Mouse (Mus musculus): ENCODE results near the gene Uxt. TPM values are rescaled to one million over a fixed set of nuclear protein-coding genes. Genes with fewer than 3 reads are reported as not detected.
A peak's percentile ranks its signal among the peaks of the same experiment; 100 is the strongest.

Uxt gene
- polyA plus RNA-seq (2015; fragmentation: Nextera tagmentation; extraction: Ambion mirVana), result 32.0 and 33.0 TPM in 2 replicates

DNA sequence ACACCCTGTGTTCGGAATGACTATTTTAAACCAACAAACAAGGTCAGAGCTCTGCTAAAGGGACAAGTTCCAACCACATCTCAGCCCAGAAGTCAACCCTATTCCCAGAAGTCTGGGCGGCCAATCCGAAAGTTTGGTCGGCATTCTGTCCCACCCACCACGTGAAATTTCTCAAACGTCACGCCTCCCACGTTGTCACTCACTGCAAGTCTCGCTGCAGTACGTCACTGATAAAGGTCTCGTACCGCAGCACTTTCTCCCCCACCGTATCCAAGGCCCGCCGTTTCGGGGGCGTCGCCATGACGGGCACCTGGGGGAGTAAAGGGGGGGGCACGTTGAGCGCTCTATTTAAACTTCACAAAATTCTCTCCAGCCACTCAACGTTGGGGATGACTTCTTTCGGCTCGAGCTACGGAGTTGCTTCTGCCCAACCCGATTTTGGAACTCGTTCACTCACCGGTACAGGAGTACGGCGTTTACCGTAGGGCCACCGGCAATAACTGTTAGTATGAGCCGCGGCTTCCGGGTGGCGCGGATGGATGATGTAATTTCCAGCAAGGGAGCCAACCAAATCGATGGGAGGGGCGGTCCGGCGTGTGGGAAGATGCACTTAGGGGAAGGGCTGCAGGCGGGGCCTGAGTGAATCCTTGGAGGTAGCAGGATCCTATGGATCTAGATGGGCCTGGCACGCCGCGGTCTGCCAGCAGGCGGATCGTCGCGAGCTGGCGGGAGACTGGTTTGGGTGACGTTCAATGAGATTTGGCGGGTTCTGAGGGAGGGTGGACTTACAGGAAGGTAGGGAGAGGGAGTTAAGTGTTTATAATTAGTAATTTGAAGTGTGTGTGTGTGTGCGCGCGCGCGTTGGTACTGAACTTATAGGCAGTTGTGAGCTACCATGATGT is at the start of gene Uxt:
TSS of gene Uxt (minus strand) at position 541 of the 902 bp plus-strand sequence.
- peak within 1 kb of the TSS; percentile 50 for H3K4me3 ChIP-seq (replicated peaks)
- ATAC-seq (ENCODE audit: low FRiP score), result peak; percentile 96
- H3K4me1 ChIP-seq, result peaks cover 2% of the 10 kb centered on the region; the same call in 1 of the 2 replicates
- 22% methylated on average over 57 of the region's 57 CpGs for WGBS
- H3K9ac ChIP-seq (replicated peaks), result peak within 1 kb of the TSS; percentile 45
- no peaks in the 10 kb centered on the region; the same call in 1 of the 2 replicates for H3K36me3 ChIP-seq
- H3K27me3 ChIP-seq (replicated peaks), result no peaks in the 10 kb centered on the region
- H3K9me3 ChIP-seq (replicated peaks), result no peaks in the 10 kb centered on the region
- peak within 1 kb of the TSS; percentile 52 for H3K4me2 ChIP-seq
- H3K27ac ChIP-seq (replicated peaks), result peak within 1 kb of the TSS; percentile 82

DNA sequence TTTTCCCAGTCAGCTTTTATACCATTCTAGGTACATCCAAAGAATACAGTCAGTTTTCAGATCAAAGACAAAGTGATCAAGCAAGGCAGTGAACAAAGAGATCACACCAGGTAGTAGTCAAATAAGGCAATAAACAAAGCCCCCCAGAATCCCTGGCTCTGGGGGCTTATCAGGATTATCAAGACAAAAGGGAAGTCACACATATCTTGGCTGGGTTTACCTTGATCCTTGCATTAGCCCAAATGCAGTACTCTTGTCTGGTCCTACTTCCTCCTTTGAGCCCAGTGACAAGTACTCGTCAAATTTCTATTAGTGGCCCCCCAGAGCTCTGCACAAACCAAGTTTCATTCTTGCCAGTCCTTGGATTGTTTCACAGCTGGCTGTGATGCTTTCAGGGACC is 19.1 kb upstream of the Uxt start:
- ATAC-seq (ENCODE audit: low FRiP score), result no peak
- H3K4me1 ChIP-seq, result no peaks in the 10 kb centered on the region
- WGBS, result 77% methylated on average over 1 of the region's 1 CpGs
- H3K27me3 ChIP-seq (replicated peaks), result no peaks in the 10 kb centered on the region
- H3K27ac ChIP-seq (replicated peaks), result no peak overlapping the region
- no peak overlapping the region for H3K9ac ChIP-seq (replicated peaks)
- H3K4me2 ChIP-seq, result no peak overlapping the region
- no peak overlapping the region for H3K4me3 ChIP-seq (replicated peaks)
- no peaks in the 10 kb centered on the region; the same call in 1 of the 2 replicates for H3K36me3 ChIP-seq
- no peaks in the 10 kb centered on the region for H3K9me3 ChIP-seq (replicated peaks)

DNA sequence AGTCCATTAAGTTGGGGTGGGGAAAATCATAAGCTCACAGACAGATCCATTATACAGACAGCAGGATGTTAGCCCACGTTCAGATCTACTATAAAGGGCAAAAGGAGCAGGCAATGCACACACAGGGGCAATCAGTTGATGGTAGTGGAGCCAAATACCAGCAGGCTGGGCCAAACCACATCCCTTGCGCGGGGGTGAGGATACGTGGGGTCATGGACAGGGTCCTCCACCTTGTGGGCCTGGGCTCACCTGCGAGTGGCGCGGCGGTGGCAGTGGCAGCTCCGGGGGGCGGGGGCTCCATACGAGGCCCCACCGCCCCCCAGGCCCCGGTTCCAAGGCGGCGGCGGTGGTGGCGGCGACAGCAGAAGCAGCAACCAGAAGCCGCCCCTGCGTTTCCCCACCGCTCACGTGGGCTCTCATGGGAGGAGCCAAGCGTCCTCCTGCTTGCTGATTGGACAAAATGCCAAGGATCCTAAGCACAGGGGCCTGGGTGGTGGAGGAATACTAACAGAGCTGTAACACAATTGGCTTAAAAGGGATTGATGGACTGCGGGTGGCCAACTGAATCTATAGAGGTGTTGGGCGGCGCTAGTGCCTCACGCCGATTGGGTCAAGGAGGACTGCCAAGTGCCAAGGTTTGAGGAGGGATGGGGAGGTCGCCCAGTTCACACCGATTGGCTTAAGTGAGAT is 11.5 kb downstream of the Uxt start, which contains the start of gene Elk1:
TSS of gene Elk1 (minus strand) at position 418 of the 690 bp plus-strand sequence.
- H3K4me3 ChIP-seq (replicated peaks), result peak within 1 kb of the TSS; percentile 60
- no peaks in the 10 kb centered on the region for H3K27me3 ChIP-seq (replicated peaks)
- H3K4me1 ChIP-seq, result peaks cover 18% of the 10 kb centered on the region; the same call in 1 of the 2 replicates
- WGBS, result 12% methylated on average over 23 of the region's 30 CpGs
- H3K4me2 ChIP-seq, result peak within 1 kb of the TSS; percentile 55
- H3K9me3 ChIP-seq (replicated peaks), result no peaks in the 10 kb centered on the region
- peak; percentile 97 for ATAC-seq (ENCODE audit: low FRiP score)
- H3K27ac ChIP-seq (replicated peaks), result peak within 1 kb of the TSS; percentile 85
- H3K9ac ChIP-seq (replicated peaks), result peak within 1 kb of the TSS; percentile 67
- no peaks in the 10 kb centered on the region for H3K36me3 ChIP-seq

GRCm38 (mm10) chrX:20946055-20946454 is 15.8 kb downstream of the Uxt start:
- Histone ChIP-seq H3K9ac (replicated peaks) (no peak overlapping the region), H3K36me3 (no peaks in the 10 kb centered on the region), H3K4me3 (replicated peaks) (no peak overlapping the region)

DNA sequence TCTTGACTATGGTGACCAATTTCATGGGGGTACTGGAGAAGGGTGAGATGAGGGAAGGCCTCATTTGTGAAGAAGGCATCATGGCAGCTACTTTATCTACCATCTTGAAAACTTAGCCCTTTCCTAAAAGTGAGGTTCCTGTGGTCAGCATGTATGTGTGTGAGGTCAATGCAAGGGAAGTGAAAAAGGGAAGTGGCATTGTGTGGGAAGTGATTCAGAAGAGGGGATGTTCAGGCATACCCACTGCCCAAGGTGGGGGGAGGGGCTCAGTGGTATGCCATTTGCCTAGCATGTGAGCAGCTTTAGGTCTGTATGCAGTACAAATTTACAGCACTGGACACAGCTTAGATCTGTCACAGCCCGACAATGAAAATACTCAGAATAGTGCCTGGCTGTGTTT is 29.9 kb downstream of the Uxt start:
- Histone ChIP-seq H3K4me1 (no peaks in the 10 kb centered on the region), H3K9me3 (replicated peaks) (no peaks in the 10 kb centered on the region), H3K36me3 (peaks cover 22% of the 10 kb centered on the region), H3K4me2 (no peak overlapping the region), H3K27me3 (replicated peaks) (no peaks in the 10 kb centered on the region), H3K27ac (replicated peaks) (no peak overlapping the region), H3K9ac (replicated peaks) (no peak overlapping the region), H3K4me3 (replicated peaks) (no peak overlapping the region)
- no peak for ATAC-seq (ENCODE audit: low FRiP score)
- WGBS, result 88% methylated on average over 1 of the region's 1 CpGs

More at GRCm38 (mm10) chrX:20946055-20946454, 15.8 kb downstream of the Uxt start:
- Histone ChIP-seq H3K4me2 (no peak overlapping the region), H3K27me3 (replicated peaks) (no peaks in the 10 kb centered on the region), H3K27ac (replicated peaks) (no peak overlapping the region), H3K4me1 (peaks cover 16% of the 10 kb centered on the region; the same call in 1 of the 2 replicates), H3K9me3 (replicated peaks) (no peaks in the 10 kb centered on the region)
- ATAC-seq (ENCODE audit: low FRiP score), result no peak
- 11% methylated on average over 4 of the region's 4 CpGs for WGBS

DNA sequence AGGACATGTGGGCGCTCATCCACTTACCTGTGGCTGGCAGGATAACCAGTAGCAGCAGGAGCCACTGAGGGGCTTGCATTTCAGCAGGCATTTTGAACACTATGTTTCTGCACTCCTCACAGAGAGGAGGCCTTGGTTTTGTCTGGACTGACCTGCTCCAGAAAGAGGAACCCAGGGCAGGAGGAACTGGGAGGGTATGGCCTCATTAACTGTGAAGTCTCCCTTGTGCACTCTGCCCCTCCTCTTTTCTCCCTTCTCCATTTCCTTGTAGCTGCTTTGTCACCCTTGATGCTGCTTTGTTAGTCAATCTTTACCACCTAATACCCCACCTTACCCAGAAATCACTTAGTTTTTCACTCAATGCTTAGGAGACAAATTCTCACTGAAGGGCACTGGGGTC is 30.5 kb downstream of the Uxt start, which contains the start of gene Cfp:
TSS of gene Cfp (minus strand) at position 192 of the 400 bp plus-strand sequence.
- ATAC-seq (ENCODE audit: low FRiP score), result no peak
- no peaks in the 10 kb centered on the region for H3K27me3 ChIP-seq (replicated peaks)
- H3K27ac ChIP-seq (replicated peaks), result no peak within 1 kb of the TSS
- H3K9ac ChIP-seq (replicated peaks), result no peak within 1 kb of the TSS
- peaks cover 16% of the 10 kb centered on the region for H3K36me3 ChIP-seq
- no peaks in the 10 kb centered on the region for H3K9me3 ChIP-seq (replicated peaks)
- no peak within 1 kb of the TSS for H3K4me3 ChIP-seq (replicated peaks)
- no peak within 1 kb of the TSS for H3K4me2 ChIP-seq
- WGBS, result 82% methylated on average over 1 of the region's 1 CpGs
- no peaks in the 10 kb centered on the region for H3K4me1 ChIP-seq

DNA sequence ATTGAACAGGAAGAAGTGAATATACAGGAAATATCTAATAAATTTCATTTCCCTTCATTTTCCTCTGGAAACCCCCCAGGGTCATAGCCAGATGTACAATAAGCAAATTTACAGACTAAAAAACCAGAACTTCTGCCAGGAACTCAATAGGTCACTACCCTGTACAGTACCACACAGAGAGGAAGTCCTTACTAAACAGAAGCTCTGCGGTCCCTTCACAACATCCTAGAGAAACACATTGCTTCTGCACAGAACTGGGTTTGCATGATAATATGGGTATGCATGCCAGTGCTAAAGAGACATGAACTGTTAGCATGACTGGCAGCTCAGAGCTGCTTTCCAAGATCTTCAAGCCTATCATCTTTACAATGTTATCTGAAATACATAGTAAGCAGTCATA is 32.0 kb downstream of the Uxt start:
- Histone ChIP-seq H3K36me3 (peaks cover 5% of the 10 kb centered on the region; the same call in 1 of the 2 replicates), H3K9me3 (replicated peaks) (no peaks in the 10 kb centered on the region), H3K27ac (replicated peaks) (no peak overlapping the region), H3K4me3 (replicated peaks) (no peak overlapping the region), H3K4me1 (no peaks in the 10 kb centered on the region), H3K27me3 (replicated peaks) (no peaks in the 10 kb centered on the region), H3K4me2 (no peak overlapping the region), H3K9ac (replicated peaks) (no peak overlapping the region)
- ATAC-seq (ENCODE audit: low FRiP score), result no peak
- 92% methylated on average over 1 of the region's 1 CpGs for WGBS

GRCm38 (mm10) chrX:20924976-20925375 is 36.8 kb downstream of the Uxt start:
- Histone ChIP-seq H3K36me3 (peaks cover 5% of the 10 kb centered on the region; the same call in 1 of the 2 replicates), H3K4me3 (replicated peaks) (no peak overlapping the region), H3K9ac (replicated peaks) (no peak overlapping the region), H3K9me3 (replicated peaks) (no peaks in the 10 kb centered on the region), H3K27ac (replicated peaks) (no peak overlapping the region), H3K4me2 (no peak overlapping the region), H3K4me1 (no peaks in the 10 kb centered on the region), H3K27me3 (replicated peaks) (no peaks in the 10 kb centered on the region)
- no peak for ATAC-seq (ENCODE audit: low FRiP score)

DNA sequence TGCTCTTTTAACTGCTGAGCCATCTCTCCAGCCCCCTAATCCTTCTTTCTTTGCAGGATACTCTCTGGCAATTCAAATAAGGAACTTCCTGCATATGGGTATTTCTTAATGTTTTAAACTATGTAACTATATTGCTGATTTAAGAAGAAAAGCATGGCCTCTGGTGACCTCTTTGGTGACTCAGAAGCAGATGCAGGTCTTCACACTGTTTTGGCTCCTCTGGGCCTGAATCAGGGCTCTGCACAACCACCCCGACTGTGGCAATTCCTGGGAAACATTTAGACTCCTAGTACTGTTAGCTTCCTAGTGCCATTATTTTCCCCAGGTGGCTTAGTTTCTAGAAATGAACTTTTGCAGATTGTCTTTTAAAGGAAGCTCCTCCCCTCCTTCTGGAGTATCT is 38.3 kb downstream of the Uxt start:
- Histone ChIP-seq H3K27me3 (replicated peaks) (no peaks in the 10 kb centered on the region), H3K4me2 (no peak overlapping the region), H3K27ac (replicated peaks) (no peak overlapping the region), H3K4me1 (0 out of 2 replicates have a peak, but pooled peaks cover 6% of the 10 kb centered on the region), H3K9ac (replicated peaks) (no peak overlapping the region), H3K4me3 (replicated peaks) (no peak overlapping the region), H3K36me3 (peaks cover 5% of the 10 kb centered on the region; the same call in 1 of the 2 replicates), H3K9me3 (replicated peaks) (no peaks in the 10 kb centered on the region)
- no peak for ATAC-seq (ENCODE audit: low FRiP score)
- 52% methylated on average over 1 of the region's 1 CpGs for WGBS

- Histone ChIP-seq H3K9me3 (replicated peaks) (no peaks in the 10 kb centered on the region), H3K4me3 (replicated peaks) (peak overlapping the region; percentile 57), H3K36me3 (no peaks in the 10 kb centered on the region), H3K4me2 (peak overlapping the region; percentile 59), H3K9ac (replicated peaks) (no peak overlapping the region), H3K4me1 (peaks cover 9% of the 10 kb centered on the region; the same call in 1 of the 2 replicates), H3K27ac (replicated peaks) (peak overlapping the region; percentile 66), H3K27me3 (replicated peaks) (no peaks in the 10 kb centered on the region)
- peak; percentile 39 for ATAC-seq (ENCODE audit: low FRiP score)
- 48% methylated on average over 5 of the region's 5 CpGs for WGBS
Observed at GRCm38 (mm10) chrX:20921366-20921765, 40.5 kb downstream of the Uxt start.

GRCm38 (mm10) chrX:20920844-20921364 is 40.9 kb downstream of the Uxt start, which contains the start of gene Syn1:
Syn1 (minus strand) TSS chrX:20921004.
- Histone ChIP-seq H3K27me3 (replicated peaks) (no peaks in the 10 kb centered on the region), H3K4me3 (replicated peaks) (peak within 1 kb of the TSS; percentile 57), H3K4me2 (peak within 1 kb of the TSS; percentile 59), H3K4me1 (peaks cover 9% of the 10 kb centered on the region; the same call in 1 of the 2 replicates), H3K36me3 (no peaks in the 10 kb centered on the region), H3K9me3 (replicated peaks) (no peaks in the 10 kb centered on the region), H3K27ac (replicated peaks) (peak within 1 kb of the TSS; percentile 81), H3K9ac (replicated peaks) (peak within 1 kb of the TSS; percentile 59)
- 13% methylated on average over 41 of the region's 44 CpGs for WGBS
- ATAC-seq (ENCODE audit: low FRiP score), result peak; percentile 96
